In the genomic region with DNA sequence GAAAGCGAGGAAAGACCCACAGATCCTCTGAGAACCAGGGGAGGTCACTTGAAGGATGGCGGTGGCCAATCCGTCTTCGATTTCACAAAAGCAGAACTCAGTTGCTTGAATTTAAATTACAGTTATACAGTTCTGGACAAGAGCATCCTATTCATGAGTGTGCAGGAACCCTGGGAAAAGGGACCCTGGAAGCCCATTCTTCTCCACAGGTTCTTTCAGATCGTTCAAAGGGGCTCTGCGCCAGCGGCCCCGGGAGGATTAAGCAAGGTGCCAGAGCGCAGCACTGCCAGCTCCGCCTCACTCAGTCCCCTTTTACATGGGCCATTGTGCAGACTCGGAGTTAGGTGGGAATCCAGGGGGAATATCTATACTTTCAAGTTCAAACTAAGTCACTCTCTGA, we compare ENCODE assay signal across 16 mouse cellular contexts.
DNase-seq lines count a peak whose midpoint lies in the region; ATAC-seq and TF ChIP-seq lines count a peak whose summit lies in the region.
"Had no signal": no experiment of that assay in that cellular context is flagged by ENCODE, and none has a peak within 500 bp of the region (broad histone marks: within the 10 kb centered on the region; RNA-seq: fewer than 3 reads in every experiment).

No protein-coding gene starts in this region.

- no peak overlapping the region for H3K9ac ChIP-seq in hindbrain, embryonic 14.5 days
- no peak overlapping the region for H3K9ac ChIP-seq in hindbrain, embryonic 13.5 days
- no peak overlapping the region for H3K9ac ChIP-seq in midbrain, embryonic 11.5 days (ENCODE audit: low read length)
- H3K9ac ChIP-seq in forebrain, postnatal 0 days = no peak overlapping the region
- H3K9ac ChIP-seq in midbrain, postnatal 0 days (replicated peaks; ENCODE audit: low read length, poor library complexity, severe bottlenecking) = no peak overlapping the region
- H3K9ac ChIP-seq: limb, embryonic 13.5 days; liver, embryonic 15.5 days; neural tube, embryonic 12.5 days had no signal

- DNase-seq in hindbrain, embryonic 14.5 days (ENCODE audit: low spot score) = no peak
- DNase-seq in midbrain, embryonic 10.5 days (ENCODE audit: low spot score) = no peak
- DNase-seq in midbrain, embryonic 11.5 days (ENCODE audit: low spot score, missing footprints) = no peak
- peak; percentile 41 for DNase-seq in forebrain, postnatal 0 days
- DNase-seq in midbrain, postnatal 0 days (ENCODE audit: low spot score) = peak; percentile 62
- DNase-seq in lung, adult 2 months = no peak
- DNase-seq: adrenal gland, adult 8-10 months; cerebellum, adult 2 months; kidney, postnatal 10 days; thymus, postnatal 14 days had no signal

- no peak overlapping the region for H3K4me2 ChIP-seq in hindbrain, embryonic 14.5 days (replicated peaks)
- H3K4me2 ChIP-seq in hindbrain, embryonic 13.5 days = no peak overlapping the region
- no peak overlapping the region for H3K4me2 ChIP-seq in midbrain, embryonic 11.5 days
- H3K4me2 ChIP-seq in forebrain, postnatal 0 days (ENCODE audit: low read depth) = no peak overlapping the region
- H3K4me2 ChIP-seq in midbrain, postnatal 0 days (ENCODE audit: low read depth, low read length, poor library complexity, severe bottlenecking) = no peak overlapping the region
- H3K4me2 ChIP-seq: limb, embryonic 13.5 days; liver, embryonic 15.5 days; neural tube, embryonic 12.5 days had no signal

- H3K4me1 ChIP-seq in hindbrain, embryonic 14.5 days (replicated peaks; ENCODE audit: control insufficient read depth, insufficient read depth, low read length) = no peaks in the 10 kb centered on the region
- peaks cover 19% of the 10 kb centered on the region for H3K4me1 ChIP-seq in hindbrain, embryonic 13.5 days (replicated peaks)
- H3K4me1 ChIP-seq in midbrain, embryonic 10.5 days = peaks cover 42% of the 10 kb centered on the region
- peaks cover 14% of the 10 kb centered on the region for H3K4me1 ChIP-seq in midbrain, embryonic 11.5 days (ENCODE audit: control insufficient read depth, insufficient read depth, low read length)
- H3K4me1 ChIP-seq in forebrain, postnatal 0 days (ENCODE audit: insufficient read depth) = no peaks in the 10 kb centered on the region
- peaks cover 5% of the 10 kb centered on the region; the same call in 1 of the 2 replicates for H3K4me1 ChIP-seq in midbrain, postnatal 0 days (ENCODE audit: insufficient read depth, low read length)
- H3K4me1 ChIP-seq in lung, adult 2 months (ENCODE audit: control insufficient read depth, insufficient read depth, low read length) = no peaks in the 10 kb centered on the region; the same call in 1 of the 2 replicates
- H3K4me1 ChIP-seq: liver, embryonic 15.5 days had no signal

- peak; percentile 35; the same call in 1 of the 2 replicates for ATAC-seq in hindbrain, embryonic 14.5 days (ENCODE audit: low FRiP score)
- ATAC-seq in hindbrain, embryonic 13.5 days (ENCODE audit: low FRiP score) = no peak
- ATAC-seq in midbrain, embryonic 11.5 days (ENCODE audit: low FRiP score) = no peak
- peak; percentile 72 for ATAC-seq in forebrain, postnatal 0 days
- no peak for ATAC-seq in midbrain, postnatal 0 days (ENCODE audit: low FRiP score)
- ATAC-seq: CD4-positive, CD25-positive, alpha-beta regulatory T cell, adult 4 months; intestine, embryonic 16.5 days had no signal

- no peak for TF ChIP-seq CTCF in forebrain, postnatal 0 days (IDR thresholded peaks at IDR 0.05; ENCODE audit: low read depth)
- no peak for TF ChIP-seq CTCF in midbrain, postnatal 0 days (IDR thresholded peaks at IDR 0.05)
- TF ChIP-seq CTCF in lung, adult 2 months (IDR thresholded peaks at IDR 0.05; ENCODE audit: insufficient read depth, low read length) = no peak

- H3K9me3 ChIP-seq in hindbrain, embryonic 14.5 days (ENCODE audit: control insufficient read depth, low read length) = no peaks in the 10 kb centered on the region
- H3K9me3 ChIP-seq in hindbrain, embryonic 13.5 days = no peaks in the 10 kb centered on the region
- no peaks in the 10 kb centered on the region for H3K9me3 ChIP-seq in midbrain, embryonic 10.5 days (replicated peaks)
- H3K9me3 ChIP-seq in midbrain, embryonic 11.5 days (ENCODE audit: control insufficient read depth, low read length) = no peaks in the 10 kb centered on the region
- H3K9me3 ChIP-seq in forebrain, postnatal 0 days (ENCODE audit: low read length) = no peaks in the 10 kb centered on the region
- no peaks in the 10 kb centered on the region for H3K9me3 ChIP-seq in midbrain, postnatal 0 days (ENCODE audit: low read length)
- H3K9me3 ChIP-seq: limb, embryonic 13.5 days; liver, embryonic 15.5 days; neural tube, embryonic 12.5 days had no signal

- H3K36me3 ChIP-seq in hindbrain, embryonic 14.5 days (replicated peaks; ENCODE audit: control insufficient read depth, insufficient read depth) = peaks cover 5% of the 10 kb centered on the region; the same call in 1 of the 2 replicates
- H3K36me3 ChIP-seq in hindbrain, embryonic 13.5 days = peaks cover 13% of the 10 kb centered on the region
- peaks cover 49% of the 10 kb centered on the region for H3K36me3 ChIP-seq in midbrain, embryonic 10.5 days
- H3K36me3 ChIP-seq in midbrain, embryonic 11.5 days (ENCODE audit: control insufficient read depth, insufficient read depth, low read length) = no peaks in the 10 kb centered on the region
- H3K36me3 ChIP-seq in forebrain, postnatal 0 days (ENCODE audit: insufficient read depth) = no peaks in the 10 kb centered on the region
- H3K36me3 ChIP-seq in midbrain, postnatal 0 days (ENCODE audit: insufficient read depth, low read length) = peaks cover 4% of the 10 kb centered on the region; the same call in 1 of the 2 replicates
- H3K36me3 ChIP-seq: liver, embryonic 15.5 days had no signal

- no peaks in the 10 kb centered on the region for H3K27me3 ChIP-seq in hindbrain, embryonic 14.5 days (ENCODE audit: control insufficient read depth, insufficient read depth, low read length)
- H3K27me3 ChIP-seq in hindbrain, embryonic 13.5 days = no peaks in the 10 kb centered on the region
- H3K27me3 ChIP-seq in midbrain, embryonic 10.5 days (ENCODE audit: low read depth, poor library complexity, severe bottlenecking) = no peaks in the 10 kb centered on the region
- no peaks in the 10 kb centered on the region for H3K27me3 ChIP-seq in midbrain, embryonic 11.5 days (ENCODE audit: control insufficient read depth, insufficient read depth, low read length)
- no peaks in the 10 kb centered on the region for H3K27me3 ChIP-seq in forebrain, postnatal 0 days (ENCODE audit: insufficient read depth, low read length)
- H3K27me3 ChIP-seq in midbrain, postnatal 0 days (ENCODE audit: insufficient read depth, low read length) = no peaks in the 10 kb centered on the region
- H3K27me3 ChIP-seq: limb, embryonic 13.5 days; liver, embryonic 15.5 days; neural tube, embryonic 12.5 days had no signal

- H3K27ac ChIP-seq in hindbrain, embryonic 14.5 days = 0 out of 2 replicates have a peak overlapping the region, but pooled peaks have one; percentile 0
- H3K27ac ChIP-seq in hindbrain, embryonic 13.5 days = no peak overlapping the region
- H3K27ac ChIP-seq in midbrain, embryonic 10.5 days (replicated peaks) = 0 out of 2 replicates have a peak overlapping the region, but pooled peaks have one; percentile 13
- no peak overlapping the region for H3K27ac ChIP-seq in midbrain, embryonic 11.5 days (ENCODE audit: low read depth, low read length)
- H3K27ac ChIP-seq in forebrain, postnatal 0 days (ENCODE audit: low read depth, low read length) = no peak overlapping the region
- peak overlapping the region; percentile 28; the same call in 1 of the 2 replicates for H3K27ac ChIP-seq in midbrain, postnatal 0 days (ENCODE audit: low read depth, low read length)
- H3K27ac ChIP-seq: limb, embryonic 13.5 days; liver, embryonic 15.5 days; neural tube, embryonic 12.5 days had no signal

- H3K4me3 ChIP-seq in hindbrain, embryonic 14.5 days (replicated peaks; ENCODE audit: low read length) = no peak overlapping the region
- no peak overlapping the region for H3K4me3 ChIP-seq in hindbrain, embryonic 13.5 days
- H3K4me3 ChIP-seq in midbrain, embryonic 10.5 days = no peak overlapping the region
- H3K4me3 ChIP-seq in midbrain, embryonic 11.5 days (ENCODE audit: low read depth, low read length) = no peak overlapping the region
- no peak overlapping the region for H3K4me3 ChIP-seq in forebrain, postnatal 0 days (ENCODE audit: low read depth, low read length)
- no peak overlapping the region for H3K4me3 ChIP-seq in midbrain, postnatal 0 days (ENCODE audit: low read depth, low read length)
- no peak overlapping the region for H3K4me3 ChIP-seq in lung, adult 2 months (replicated peaks; ENCODE audit: extremely low read depth, low read depth, low read length)
- H3K4me3 ChIP-seq: limb, embryonic 13.5 days; liver, embryonic 15.5 days; neural tube, embryonic 12.5 days had no signal

- no peak for TF ChIP-seq POLR2A in lung, adult 2 months (IDR thresholded peaks at IDR 0.05; ENCODE audit: borderline replicate concordance, extremely low read depth, low read depth, low read length)

- WGBS in hindbrain, embryonic 14.5 days = 43% methylated on average over 11 of the region's 11 CpGs
- 53% methylated on average over 11 of the region's 11 CpGs for WGBS in hindbrain, embryonic 13.5 days
- 52% methylated on average over 11 of the region's 11 CpGs for WGBS in midbrain, embryonic 10.5 days
- 41% methylated on average over 11 of the region's 11 CpGs for WGBS in midbrain, embryonic 11.5 days
- WGBS in forebrain, postnatal 0 days = 22% methylated on average over 11 of the region's 11 CpGs
- 33% methylated on average over 11 of the region's 11 CpGs for WGBS in midbrain, postnatal 0 days
- 75% methylated on average over 11 of the region's 11 CpGs for WGBS in lung, adult 2 months

Comparison
In these comparisons a context has a peak if more than half of its experiments do, and no peak if none do; other contexts are left out.
1. ATAC-seq: peak in hindbrain, embryonic 14.5 days (single experiment) and forebrain, postnatal 0 days (single experiment); none in hindbrain, embryonic 13.5 days (single experiment), midbrain, embryonic 11.5 days (single experiment) and midbrain, postnatal 0 days (single experiment).
2. DNase-seq: peak in forebrain, postnatal 0 days (single experiment) and midbrain, postnatal 0 days (single experiment); none in hindbrain, embryonic 14.5 days (single experiment), midbrain, embryonic 10.5 days (single experiment), midbrain, embryonic 11.5 days (single experiment) and lung, adult 2 months (single experiment).
3. H3K27ac ChIP-seq: peak in hindbrain, embryonic 14.5 days (single experiment), midbrain, embryonic 10.5 days (single experiment) and midbrain, postnatal 0 days (single experiment); none in hindbrain, embryonic 13.5 days (single experiment), midbrain, embryonic 11.5 days (single experiment) and forebrain, postnatal 0 days (single experiment).